Mouse (Mus musculus) ES-Bruce4 (cell line): Measurements from ENCODE around the gene Uggt2.

Experiments used
- CTCF ChIP-seq: IDR thresholded peaks from one replicate; pipeline ENCODE4 v1.8.1; 2011; ENCODE audit warnings: low read depth, low read length
- POLR2A ChIP-seq: IDR thresholded peaks from one replicate; pipeline ENCODE4 v1.8.1; 2011; ENCODE audit warnings: low read length; ENCODE audit not compliant: insufficient read depth

DNA sequence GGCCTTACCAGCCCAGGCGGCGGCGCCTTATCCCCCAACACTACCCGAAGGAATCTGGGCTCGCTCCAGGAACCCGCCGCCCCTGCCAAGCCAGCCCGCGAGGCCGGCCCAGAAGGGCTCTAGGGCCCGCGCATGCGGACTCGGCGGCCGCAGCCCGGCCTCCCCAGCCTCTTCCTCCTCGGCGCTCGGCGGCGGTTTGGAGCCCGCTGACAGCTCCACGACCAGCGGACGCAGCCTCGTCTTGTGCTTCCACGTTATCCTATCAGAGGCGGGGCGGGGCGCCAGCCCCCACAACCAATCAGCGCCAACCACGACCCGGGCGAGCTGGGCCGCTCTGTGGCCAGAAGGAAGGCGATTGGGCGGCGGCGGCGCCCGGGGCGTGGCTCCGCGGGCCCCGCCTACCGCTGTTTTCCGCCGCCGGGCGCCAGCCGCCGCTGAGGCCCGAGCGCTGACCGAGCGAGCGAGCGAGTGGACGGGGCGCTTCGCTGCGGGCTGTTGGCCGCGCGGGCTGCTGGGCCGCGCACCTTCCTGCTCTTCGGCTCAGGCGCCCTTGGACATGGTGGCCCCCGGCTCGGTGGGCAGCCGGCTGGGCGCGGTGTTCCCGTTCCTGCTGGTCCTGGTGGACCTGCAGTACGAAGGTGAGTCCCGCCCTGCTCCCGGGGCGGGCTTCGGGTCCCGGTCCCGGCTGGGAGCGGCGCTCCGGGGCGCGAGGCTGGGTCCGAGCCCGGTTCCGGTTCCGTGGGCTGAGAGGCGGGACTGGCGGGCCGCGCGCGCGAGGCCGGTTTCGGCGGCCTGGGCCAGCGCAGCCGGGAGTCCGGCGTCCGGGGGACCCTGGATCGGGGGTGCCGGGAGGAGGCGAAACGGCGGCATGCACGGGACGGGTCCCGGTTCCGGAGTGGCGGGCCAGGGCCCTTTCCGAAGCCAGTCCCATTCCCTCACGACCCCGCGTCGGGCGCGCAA lies 161.4 kb downstream of the Uggt2 start, which contains the start of gene Dnajc3:
- TF ChIP-seq CTCF (no peak), POLR2A (peak; percentile 13)
